Mouse (Mus musculus) heart, postnatal 0 days (tissue): Measurements from ENCODE around the gene Xbp1.

Experiments used
- CTCF ChIP-seq: IDR thresholded peaks from 2 replicates; pipeline ENCODE4 v1.5.1; 2016; ENCODE audit warnings: antibody characterized with exemption, control low read depth, low read depth
- EP300 ChIP-seq: IDR thresholded peaks from 2 replicates; pipeline ENCODE4 v1.6.1; 2016; ENCODE audit warnings: antibody characterized with exemption, low read depth

DNA sequence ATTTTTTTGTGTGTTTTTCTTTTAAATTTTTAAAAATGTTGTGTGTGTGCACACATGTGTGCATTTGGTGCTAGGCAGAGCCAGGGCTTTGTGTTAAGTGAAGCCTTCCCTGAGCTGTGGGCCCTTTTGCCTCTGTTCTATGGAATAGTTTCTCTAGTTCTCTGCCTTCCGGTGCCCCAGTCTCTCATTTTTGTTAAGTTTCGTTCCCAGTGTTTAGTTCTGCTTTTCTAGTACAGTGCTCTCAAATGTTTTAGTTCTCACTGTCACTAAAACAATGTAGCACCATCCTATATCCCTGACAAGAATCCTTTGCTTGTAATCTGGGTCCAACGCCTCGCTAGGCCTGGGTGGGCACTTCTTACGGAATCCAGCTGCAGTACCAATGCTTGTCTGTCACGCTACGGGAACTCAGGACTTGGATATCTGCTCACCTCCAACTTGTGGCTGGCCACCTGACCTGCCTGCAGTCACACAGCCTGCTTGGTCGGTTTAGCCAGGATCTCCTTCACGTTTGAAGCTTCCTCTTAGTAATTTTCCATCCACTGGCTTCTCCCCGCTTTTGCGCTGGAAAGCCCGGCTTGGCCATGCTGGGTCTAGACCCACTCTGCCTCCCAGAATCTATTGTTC is 8.2 kb upstream of the Xbp1 start:
- TF ChIP-seq CTCF (no peak), EP300 (no peak)
